Mouse (Mus musculus) thymus, adult 2 months (tissue): ENCODE measurements at regions not wholly inside any gene's neighbourhood (a gene's known extent, or its start where the extent isn't known, plus 50 kb on each side); places are given as distances from the start of the nearest gene placed in this dataset.

Source experiments
- CTCF ChIP-seq: fragments of 200-500 bp; IDR thresholded peaks from 2 replicates; pipeline ENCODE4 v1.5.1; 2012; ENCODE audit warnings: mild to moderate bottlenecking, control low read depth, low read length, moderate library complexity, borderline replicate concordance; ENCODE audit not compliant: control insufficient read depth, poor library complexity, insufficient read depth; ENCODE audit errors: extremely low read depth
- POLR2A ChIP-seq: fragments of 200-500 bp; IDR thresholded peaks from 2 replicates; pipeline ENCODE4 v1.6.1; 2012; ENCODE audit warnings: mild to moderate bottlenecking, low read length, control low read depth, moderate library complexity; ENCODE audit not compliant: control insufficient read depth, poor library complexity, insufficient read depth; ENCODE audit errors: extremely low read depth

- no peak for TF ChIP-seq CTCF
- no peak for TF ChIP-seq POLR2A
These were observed 60.0 kb downstream of the Csl start for GRCm38 (mm10) chr10:99699498-99699897.
